Mouse (Mus musculus): ENCODE results near the gene Best2. TPM values are rescaled to one million over a fixed set of nuclear protein-coding genes. Genes with fewer than 3 reads are reported as not detected.
A peak's percentile ranks its signal among the peaks of the same experiment; 100 is the strongest.

Gene Best2
- polyA plus RNA-seq, 1 experiment: not detected

DNA sequence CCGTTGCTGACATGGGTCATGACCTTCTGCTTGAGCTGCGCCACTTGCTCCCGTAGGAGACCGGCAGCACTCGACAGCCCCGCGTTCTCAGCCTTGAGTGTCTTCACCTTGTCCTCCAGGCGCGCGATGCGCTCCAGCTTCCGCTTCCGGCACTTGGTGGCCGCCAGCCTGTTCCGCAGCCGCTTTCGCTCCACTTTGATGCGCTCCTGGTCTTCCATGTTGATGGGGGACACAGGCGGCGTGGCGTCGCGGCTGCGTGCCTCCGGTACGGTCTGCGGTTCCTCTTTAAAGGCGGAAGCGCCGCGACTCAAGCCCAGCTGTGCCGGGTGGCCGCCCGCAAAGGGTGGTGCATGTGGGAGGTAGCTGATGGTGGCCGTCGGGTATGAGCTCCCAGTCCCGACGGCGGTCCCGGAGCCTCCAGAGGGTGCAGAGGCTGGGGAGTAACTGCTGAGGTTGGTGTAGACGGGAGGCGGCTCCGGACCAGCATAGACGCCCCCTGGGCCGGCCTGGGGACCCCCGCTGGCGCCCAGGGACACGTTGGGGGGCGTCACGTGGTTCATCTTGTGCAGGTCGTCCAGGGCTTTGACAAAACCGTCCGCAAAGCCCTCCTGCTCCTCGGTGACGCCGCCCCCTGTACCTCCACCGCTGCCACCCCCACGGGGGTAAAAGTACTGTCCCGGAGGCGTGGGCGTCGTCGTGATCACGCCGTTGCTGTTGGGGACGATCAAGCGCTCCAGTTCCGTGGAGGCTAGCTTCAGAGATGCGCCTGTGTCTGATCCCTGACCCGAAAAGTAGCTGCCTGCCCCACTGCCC is 36.7 kb downstream of the Best2 start:
- H3K4me1 ChIP-seq (ENCODE audit: control insufficient read depth, insufficient read depth, low read length): peaks cover 11% of the 10 kb centered on the region
- WGBS: under 1% methylated on average over 69 of the region's 70 CpGs
- TF ChIP-seq POLR2A (IDR thresholded peaks at IDR 0.05; ENCODE audit: borderline replicate concordance, control insufficient read depth, low read depth, low read length) (peak; percentile 76; the same call in 1 of the 2 replicates), CTCF (IDR thresholded peaks at IDR 0.05; ENCODE audit: control insufficient read depth, insufficient read depth, low read length) (no peak)
- peak overlapping the region; percentile 89 for H3K4me3 ChIP-seq (replicated peaks; ENCODE audit: control insufficient read depth, low read depth, low read length)
- H3K27ac ChIP-seq (ENCODE audit: control insufficient read depth, insufficient read depth, low read depth, low read length, poor library complexity): peak overlapping the region; percentile 98

DNA sequence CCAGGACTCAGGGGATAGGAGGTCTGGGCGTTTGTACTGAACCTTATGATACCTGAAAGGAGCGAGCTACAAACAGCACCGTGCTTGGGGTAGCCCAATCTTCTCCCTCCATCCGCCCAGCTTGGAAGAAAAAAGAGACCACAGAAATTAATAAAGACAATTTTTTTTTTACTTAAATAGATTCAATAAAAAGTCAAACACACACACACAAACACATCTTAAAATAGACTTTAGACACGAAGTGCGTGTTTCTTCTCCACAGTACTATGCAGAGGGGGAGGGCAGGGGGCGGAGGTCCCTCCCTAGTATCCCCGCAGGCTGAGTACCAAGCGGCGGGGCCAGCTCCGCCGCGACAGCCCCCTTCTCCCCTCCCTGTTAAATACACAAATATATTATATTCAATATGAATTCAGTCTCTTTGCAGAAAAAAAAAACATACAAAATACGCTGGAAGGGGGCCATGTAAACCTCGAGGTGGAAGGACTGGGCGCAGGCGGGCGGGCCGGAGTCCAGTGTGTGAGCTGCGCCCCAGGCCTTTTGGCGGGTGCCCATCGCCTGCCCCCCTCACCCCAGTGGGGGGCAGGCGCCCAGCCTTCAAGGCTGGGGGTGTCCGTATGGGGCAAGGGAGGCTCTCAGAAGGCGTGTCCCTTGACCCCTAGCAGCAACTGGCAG is 37.4 kb downstream of the Best2 start:
- TF ChIP-seq POLR2A (IDR thresholded peaks at IDR 0.05; ENCODE audit: borderline replicate concordance, control insufficient read depth, low read depth, low read length) (no peak), CTCF (IDR thresholded peaks at IDR 0.05; ENCODE audit: control insufficient read depth, insufficient read depth, low read length) (no peak)

GRCm38 (mm10) chr8:84976031-84976762 is 38.1 kb downstream of the Best2 start:
- no peak for TF ChIP-seq CTCF (IDR thresholded peaks at IDR 0.05; ENCODE audit: control insufficient read depth, insufficient read depth, low read length)
- TF ChIP-seq POLR2A (IDR thresholded peaks at IDR 0.05; ENCODE audit: borderline replicate concordance, control insufficient read depth, low read depth, low read length): peak; percentile 79; the same call in 1 of the 2 replicates
- H3K27ac ChIP-seq (ENCODE audit: control insufficient read depth, insufficient read depth, low read depth, low read length, poor library complexity): peak overlapping the region; percentile 98
- H3K4me1 ChIP-seq (ENCODE audit: control insufficient read depth, insufficient read depth, low read length): peaks cover 3% of the 10 kb centered on the region
- peak overlapping the region; percentile 51 for H3K4me3 ChIP-seq (replicated peaks; ENCODE audit: control insufficient read depth, low read depth, low read length)
- under 1% methylated on average over 61 of the region's 61 CpGs for WGBS

More for the DNA sequence above, 37.4 kb downstream of the Best2 start:
- H3K4me3 ChIP-seq (replicated peaks; ENCODE audit: control insufficient read depth, low read depth, low read length): peak overlapping the region; percentile 89
- peaks cover 7% of the 10 kb centered on the region for H3K4me1 ChIP-seq (ENCODE audit: control insufficient read depth, insufficient read depth, low read length)
- WGBS: 1% methylated on average over 25 of the region's 25 CpGs
- H3K27ac ChIP-seq (ENCODE audit: control insufficient read depth, insufficient read depth, low read depth, low read length, poor library complexity): peak overlapping the region; percentile 98

DNA sequence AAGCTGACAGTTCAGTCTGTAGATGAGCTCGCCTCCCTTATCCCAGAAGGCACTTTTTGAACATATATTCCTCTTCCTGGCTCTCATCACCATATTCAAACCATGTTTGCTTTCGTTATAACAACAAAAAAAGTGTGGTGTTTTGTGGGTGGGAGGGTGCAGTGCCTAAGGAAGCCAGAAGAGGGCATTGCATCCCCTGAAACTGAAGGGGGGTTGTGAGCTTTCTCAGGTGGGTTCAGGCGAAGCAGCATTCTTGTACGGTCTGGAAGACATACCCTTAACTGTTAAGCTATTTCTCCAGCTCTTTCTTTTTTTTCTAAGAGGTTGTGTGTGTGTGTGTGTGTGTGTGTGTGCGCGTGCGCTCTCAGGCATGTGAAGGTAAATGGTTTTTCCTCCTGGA is 38.9 kb downstream of the Best2 start:
- Histone ChIP-seq H3K4me3 (replicated peaks; ENCODE audit: control insufficient read depth, low read depth, low read length) (no peak overlapping the region), H3K4me1 (ENCODE audit: control insufficient read depth, insufficient read depth, low read length) (peaks cover 1% of the 10 kb centered on the region; the same call in 1 of the 2 replicates), H3K27ac (ENCODE audit: control insufficient read depth, insufficient read depth, low read depth, low read length, poor library complexity) (peak overlapping the region; percentile 98)
- TF ChIP-seq CTCF (IDR thresholded peaks at IDR 0.05; ENCODE audit: control insufficient read depth, insufficient read depth, low read length) (peak; percentile 91), POLR2A (IDR thresholded peaks at IDR 0.05; ENCODE audit: borderline replicate concordance, control insufficient read depth, low read depth, low read length) (no peak)
- 30% methylated on average over 7 of the region's 7 CpGs for WGBS

GRCm38 (mm10) chr8:84974543-84975142 is 39.7 kb downstream of the Best2 start:
- TF ChIP-seq CTCF (IDR thresholded peaks at IDR 0.05; ENCODE audit: control insufficient read depth, insufficient read depth, low read length) (no peak), POLR2A (IDR thresholded peaks at IDR 0.05; ENCODE audit: borderline replicate concordance, control insufficient read depth, low read depth, low read length) (no peak; the same call in 1 of the 2 replicates)
- WGBS: 63% methylated on average over 8 of the region's 8 CpGs
- Histone ChIP-seq H3K4me1 (ENCODE audit: control insufficient read depth, insufficient read depth, low read length) (peaks cover 3% of the 10 kb centered on the region; the same call in 1 of the 2 replicates), H3K4me3 (replicated peaks; ENCODE audit: control insufficient read depth, low read depth, low read length) (no peak overlapping the region), H3K27ac (ENCODE audit: control insufficient read depth, insufficient read depth, low read depth, low read length, poor library complexity) (no peak overlapping the region)

DNA sequence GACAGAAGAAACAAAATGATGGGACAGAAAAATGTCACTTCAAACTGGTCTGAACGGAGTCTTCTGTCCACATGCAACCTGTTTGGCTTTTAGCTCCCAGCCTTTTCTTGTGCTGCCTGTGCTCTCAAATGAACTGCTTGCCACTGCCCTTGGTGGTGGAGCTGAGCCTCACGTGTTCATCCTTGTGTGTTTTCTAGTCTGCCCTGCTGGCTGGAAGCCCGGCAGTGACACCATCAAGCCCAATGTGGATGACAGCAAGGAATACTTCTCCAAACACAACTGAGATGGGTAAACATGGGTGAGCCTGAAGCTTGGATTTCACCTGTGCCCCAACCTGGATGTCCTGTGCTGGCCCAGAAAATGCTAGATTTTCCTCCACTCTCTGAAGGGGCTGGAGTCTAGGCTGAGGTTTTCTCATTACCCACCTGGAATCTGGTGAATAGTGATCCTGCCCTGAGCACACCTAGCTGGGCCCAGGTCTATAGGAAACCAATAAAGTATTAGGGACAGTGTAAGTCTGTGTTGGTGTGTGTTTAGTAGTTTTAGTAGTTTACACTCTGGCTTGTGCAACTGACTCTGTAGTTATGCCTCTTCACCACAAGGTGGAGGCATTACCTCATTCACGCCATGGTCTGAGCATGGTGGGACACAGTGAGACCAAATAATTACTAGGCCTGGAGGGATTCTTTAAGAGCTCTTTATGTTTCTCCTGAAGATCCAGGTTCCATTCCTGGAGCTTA is 40.4 kb downstream of the Best2 start:
- TF ChIP-seq CTCF (IDR thresholded peaks at IDR 0.05; ENCODE audit: control insufficient read depth, insufficient read depth, low read length) (peak; percentile 86), POLR2A (IDR thresholded peaks at IDR 0.05; ENCODE audit: borderline replicate concordance, control insufficient read depth, low read depth, low read length) (no peak)
- no peak overlapping the region for H3K4me3 ChIP-seq (replicated peaks; ENCODE audit: control insufficient read depth, low read depth, low read length)
- H3K27ac ChIP-seq (ENCODE audit: control insufficient read depth, insufficient read depth, low read depth, low read length, poor library complexity): no peak overlapping the region
- 70% methylated on average over 4 of the region's 4 CpGs for WGBS
- peaks cover 3% of the 10 kb centered on the region; the same call in 1 of the 2 replicates for H3K4me1 ChIP-seq (ENCODE audit: control insufficient read depth, insufficient read depth, low read length)

DNA sequence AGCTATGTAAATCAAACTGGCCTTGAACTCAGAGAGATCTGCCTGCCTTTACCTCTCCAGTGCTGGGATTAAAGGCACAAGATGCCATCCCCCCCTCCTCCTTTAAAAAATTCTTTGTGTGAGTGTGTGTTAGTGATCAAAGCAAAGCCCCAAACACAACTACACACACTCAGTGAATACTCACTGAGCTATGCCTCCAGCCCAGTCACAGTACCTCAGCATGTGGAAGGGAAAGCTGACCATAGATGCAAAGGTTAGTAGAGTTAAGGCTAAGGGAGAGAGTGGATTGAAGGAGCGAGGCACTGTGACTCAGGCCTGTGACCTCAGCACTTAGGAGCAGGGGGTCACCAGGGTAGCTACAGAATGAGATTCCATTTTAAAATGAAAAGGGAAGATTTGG is 41.3 kb downstream of the Best2 start:
- no peak overlapping the region for H3K4me3 ChIP-seq (replicated peaks; ENCODE audit: control insufficient read depth, low read depth, low read length)
- TF ChIP-seq CTCF (IDR thresholded peaks at IDR 0.05; ENCODE audit: control insufficient read depth, insufficient read depth, low read length) (no peak), POLR2A (IDR thresholded peaks at IDR 0.05; ENCODE audit: borderline replicate concordance, control insufficient read depth, low read depth, low read length) (no peak)
- 85% methylated on average over 1 of the region's 1 CpGs for WGBS
- no peak overlapping the region for H3K27ac ChIP-seq (ENCODE audit: control insufficient read depth, insufficient read depth, low read depth, low read length, poor library complexity)
- peaks cover 7% of the 10 kb centered on the region; the same call in 1 of the 2 replicates for H3K4me1 ChIP-seq (ENCODE audit: control insufficient read depth, insufficient read depth, low read length)
